Mouse (Mus musculus) E14TG2a.4 (cell line): ENCODE measurements at regions not wholly inside any gene's neighbourhood (a gene's known extent, or its start where the extent isn't known, plus 50 kb on each side); places are given as distances from the start of the nearest gene placed in this dataset.

Experiments used
- H3K27me3 ChIP-seq: 2 replicates; pipeline ENCODE4 v1.6.1; 2014; ENCODE audit warnings: low read length, control low read depth; ENCODE audit not compliant: insufficient read depth
- H3K36me3 ChIP-seq: 2 replicates; pipeline ENCODE4 v1.6.1; 2014; ENCODE audit warnings: low read length, control low read depth; ENCODE audit not compliant: insufficient read depth
- H3K4me1 ChIP-seq: replicated peaks from 2 replicates; pipeline ENCODE4 v1.6.1; 2014; ENCODE audit warnings: low read depth, low read length, control low read depth
- H3K4me3 ChIP-seq: replicated peaks from 2 replicates; pipeline ENCODE4 v1.5.1; 2014; ENCODE audit warnings: mild to moderate bottlenecking, low read length
- H3K9me3 ChIP-seq: 2 replicates; pipeline ENCODE4 v1.6.1; 2014; ENCODE audit warnings: low read length, control low read depth
- CTCF ChIP-seq: conservative IDR thresholded peaks from 2 replicates; pipeline ENCODE4 v1.5.1; 2014; ENCODE audit warnings: low read length
- NANOG ChIP-seq: IDR thresholded peaks from 2 replicates; pipeline ENCODE4 v1.6.1; 2014; ENCODE audit warnings: borderline replicate concordance, low read length, mixed read lengths
- POU5F1 ChIP-seq: IDR thresholded peaks from 2 replicates; pipeline ENCODE4 v1.6.1; 2014; ENCODE audit warnings: low read length, borderline replicate concordance

GRCm38 (mm10) chr9:56547291-56547977 is 129.0 kb downstream of the Hmg20a start:
- peak overlapping the region; percentile 8 for H3K4me3 ChIP-seq
- H3K27me3 ChIP-seq: no peaks in the 10 kb centered on the region
- no peaks in the 10 kb centered on the region for H3K9me3 ChIP-seq
- TF ChIP-seq POU5F1 (no peak), NANOG (no peak), CTCF (no peak)
- no peaks in the 10 kb centered on the region for H3K36me3 ChIP-seq
- H3K4me1 ChIP-seq: peaks cover 91% of the 10 kb centered on the region

- TF ChIP-seq NANOG (no peak), CTCF (no peak), POU5F1 (no peak)
Observed at GRCm38 (mm10) chr9:56549774-56550173, 131.4 kb downstream of the Hmg20a start.

GRCm38 (mm10) chr9:56550178-56550577 is 131.8 kb downstream of the Hmg20a start:
- H3K4me1 ChIP-seq: peaks cover 88% of the 10 kb centered on the region
- no peak for TF ChIP-seq NANOG
- TF ChIP-seq POU5F1: no peak
- TF ChIP-seq CTCF: no peak
- H3K27me3 ChIP-seq: no peaks in the 10 kb centered on the region
- H3K4me3 ChIP-seq: no peak overlapping the region; the same call in 1 of the 2 replicates
- no peaks in the 10 kb centered on the region for H3K36me3 ChIP-seq
- H3K9me3 ChIP-seq: no peaks in the 10 kb centered on the region

More at GRCm38 (mm10) chr9:56549774-56550173, 131.4 kb downstream of the Hmg20a start:
- Histone ChIP-seq H3K36me3 (no peaks in the 10 kb centered on the region), H3K27me3 (no peaks in the 10 kb centered on the region), H3K4me1 (peaks cover 92% of the 10 kb centered on the region), H3K4me3 (no peak overlapping the region; the same call in 1 of the 2 replicates), H3K9me3 (no peaks in the 10 kb centered on the region)

GRCm38 (mm10) chr9:56551376-56552186 is 133.2 kb downstream of the Hmg20a start:
- no peak for TF ChIP-seq POU5F1
- TF ChIP-seq CTCF: no peak
- no peak for TF ChIP-seq NANOG
- H3K4me3 ChIP-seq: peak overlapping the region; percentile 18; the same call in 1 of the 2 replicates
- H3K36me3 ChIP-seq: no peaks in the 10 kb centered on the region
- peaks cover 78% of the 10 kb centered on the region for H3K4me1 ChIP-seq
- H3K27me3 ChIP-seq: no peaks in the 10 kb centered on the region
- no peaks in the 10 kb centered on the region for H3K9me3 ChIP-seq

GRCm38 (mm10) chr9:56552187-56552686 is 133.8 kb downstream of the Hmg20a start:
- Histone ChIP-seq H3K36me3 (no peaks in the 10 kb centered on the region), H3K27me3 (no peaks in the 10 kb centered on the region), H3K4me3 (peak overlapping the region; percentile 18; the same call in 1 of the 2 replicates), H3K4me1 (peaks cover 78% of the 10 kb centered on the region), H3K9me3 (no peaks in the 10 kb centered on the region)
- no peak for TF ChIP-seq POU5F1
- no peak for TF ChIP-seq CTCF
- no peak for TF ChIP-seq NANOG

GRCm38 (mm10) chr9:56552766-56553165 is 134.4 kb downstream of the Hmg20a start:
- no peaks in the 10 kb centered on the region for H3K36me3 ChIP-seq
- no peaks in the 10 kb centered on the region for H3K9me3 ChIP-seq
- no peak overlapping the region for H3K4me3 ChIP-seq
- TF ChIP-seq CTCF: peak; percentile 83
- TF ChIP-seq POU5F1: no peak
- TF ChIP-seq NANOG: no peak
- H3K27me3 ChIP-seq: no peaks in the 10 kb centered on the region
- H3K4me1 ChIP-seq: peaks cover 77% of the 10 kb centered on the region

- no peaks in the 10 kb centered on the region for H3K9me3 ChIP-seq
- TF ChIP-seq NANOG (no peak), CTCF (no peak), POU5F1 (no peak)
Observed at GRCm38 (mm10) chr9:56553626-56554025, 135.2 kb downstream of the Hmg20a start.

GRCm38 (mm10) chr9:56554096-56554495 is 135.7 kb downstream of the Hmg20a start:
- H3K27me3 ChIP-seq: 0 out of 2 replicates have a peak, but pooled peaks cover 4% of the 10 kb centered on the region
- peaks cover 64% of the 10 kb centered on the region for H3K4me1 ChIP-seq
- H3K36me3 ChIP-seq: no peaks in the 10 kb centered on the region
- TF ChIP-seq CTCF: no peak
- TF ChIP-seq NANOG: no peak
- 0 out of 2 replicates have a peak overlapping the region, but pooled peaks have one; percentile 10 for H3K4me3 ChIP-seq
- H3K9me3 ChIP-seq: no peaks in the 10 kb centered on the region

More at GRCm38 (mm10) chr9:56553626-56554025, 135.2 kb downstream of the Hmg20a start:
- H3K36me3 ChIP-seq: no peaks in the 10 kb centered on the region
- H3K27me3 ChIP-seq: no peaks in the 10 kb centered on the region
- no peak overlapping the region for H3K4me3 ChIP-seq
- peaks cover 68% of the 10 kb centered on the region for H3K4me1 ChIP-seq
